Mouse (Mus musculus): Measurements from ENCODE around the gene Utrn. TPM values are rescaled to one million over a fixed set of nuclear protein-coding genes. Genes with fewer than 3 reads are reported as not detected.

Utrn gene
- total and polyA plus RNA-seq, 3 experiments, result 0.31 to 1.1 (median 0.67) TPM

- DNase-seq (ENCODE audit: extremely low read depth), result no peak
- Histone ChIP-seq H3K9ac (ENCODE audit: insufficient read depth, low read depth) (no peak overlapping the region), H3K79me2 (replicated peaks; ENCODE audit: control insufficient read depth, extremely low read depth, insufficient read depth, poor library complexity, severe bottlenecking) (no peaks in the 10 kb centered on the region), H3K4me1 (ENCODE audit: control insufficient read depth in 1 of 2, insufficient read depth in 2 of 2) (peaks cover 0 to 5% of the 10 kb centered on the region in 2 experiments; a peak in 1 of 4 replicates), H3K9me3 (replicated peaks; ENCODE audit: low read length) (no peaks in the 10 kb centered on the region), H3K36me3 (replicated peaks in 1 of 2; ENCODE audit: control insufficient read depth in 1 of 2, insufficient read depth in 1 of 2, low read length in 1 of 2) (no peaks in the 10 kb centered on the region), H3K27me3 (replicated peaks) (no peaks in the 10 kb centered on the region), H3K4me2 (ENCODE audit: insufficient read depth, low read depth, poor library complexity, severe bottlenecking) (no peak overlapping the region), H3K27ac (ENCODE audit: insufficient read depth, low read depth) (no peak overlapping the region), H3K4me3 (replicated peaks in 1 of 3; ENCODE audit: low read depth in 2 of 3, low read length in 2 of 3, poor library complexity in 1 of 3) (no peak overlapping the region)
- in situ Hi-C loops (cut with MboI; ENCODE audit: low pct_ligation_motif_present, low pct_unique_long_range_greater_than_20kb, low sequenced_read_pairs) (no loop called here), dilution Hi-C loops (cut with MboI; ENCODE audit: extremely low pct_ligation_motif_present, extremely low pct_unique_long_range_greater_than_20kb, low sequenced_read_pairs) (no loop called here)
- no peak for TF ChIP-seq USF2 (conservative IDR thresholded peaks at IDR 0.05; ENCODE audit: low read depth, low read length)
- no peak for TF ChIP-seq CHD1 (IDR thresholded peaks at IDR 0.05; ENCODE audit: low read depth, low read length)
- TF ChIP-seq POLR2A (IDR thresholded peaks at IDR 0.05; ENCODE audit: low read depth, low read length), result no peak
- no peak for TF ChIP-seq MXI1 (IDR thresholded peaks at IDR 0.05; ENCODE audit: low read depth, low read length)
- no peak for TF ChIP-seq ETS1 (conservative IDR thresholded peaks at IDR 0.05; ENCODE audit: low read depth, low read length)
- no peak for TF ChIP-seq USF1 (IDR thresholded peaks at IDR 0.05; ENCODE audit: low read depth, low read length)
- no peak for TF ChIP-seq SMC3 (IDR thresholded peaks at IDR 0.05; ENCODE audit: low read depth, low read length)
- TF ChIP-seq IRF4 (IDR thresholded peaks at IDR 0.05; ENCODE audit: low read depth, low read length), result no peak
- no peak for TF ChIP-seq NRF1 (IDR thresholded peaks at IDR 0.05; ENCODE audit: low read depth, low read length)
- no peak for TF ChIP-seq BHLHE40 (IDR thresholded peaks at IDR 0.05; ENCODE audit: low read depth, low read length)
- TF ChIP-seq MAZ (IDR thresholded peaks at IDR 0.05; ENCODE audit: low read depth, low read length), result no peak
- TF ChIP-seq MEF2A (IDR thresholded peaks at IDR 0.05; ENCODE audit: borderline replicate concordance, low read depth, low read length), result no peak
- no peak for TF ChIP-seq SIN3A (IDR thresholded peaks at IDR 0.05; ENCODE audit: low read length)
- no peak for TF ChIP-seq JUN (IDR thresholded peaks at IDR 0.05; ENCODE audit: insufficient read depth, low read depth, low read length)
- no peak for TF ChIP-seq NELFE (IDR thresholded peaks at IDR 0.05; ENCODE audit: low read depth, low read length)
- no peak for TF ChIP-seq MYC (IDR thresholded peaks at IDR 0.05; ENCODE audit: low read depth, low read length)
- no peak for TF ChIP-seq ZNF384 (IDR thresholded peaks at IDR 0.05; ENCODE audit: low read depth, low read length)
- no peak for TF ChIP-seq PAX5 (IDR thresholded peaks at IDR 0.05; ENCODE audit: low read length)
- TF ChIP-seq POLR2AphosphoS2 (IDR thresholded peaks at IDR 0.05; ENCODE audit: low read depth, low read length), result no peak
Observed at GRCm38 (mm10) chr10:12474850-12475621, 394.1 kb downstream of the Utrn start.

- H3K4me1 ChIP-seq (ENCODE audit: control insufficient read depth in 1 of 2, insufficient read depth in 2 of 2), result no peaks in the 10 kb centered on the region
- no peaks in the 10 kb centered on the region for H3K27me3 ChIP-seq (replicated peaks)
- H3K4me3 ChIP-seq (replicated peaks in 1 of 3; ENCODE audit: low read depth in 2 of 3, low read length in 2 of 3, poor library complexity in 1 of 3), result no peak overlapping the region
- H3K9me3 ChIP-seq (replicated peaks; ENCODE audit: low read length), result no peaks in the 10 kb centered on the region
- H3K4me2 ChIP-seq (ENCODE audit: insufficient read depth, low read depth, poor library complexity, severe bottlenecking), result no peak overlapping the region
- H3K27ac ChIP-seq (ENCODE audit: insufficient read depth, low read depth), result no peak overlapping the region
- in situ Hi-C loops (cut with MboI; ENCODE audit: low pct_ligation_motif_present, low pct_unique_long_range_greater_than_20kb, low sequenced_read_pairs) (no loop called here), dilution Hi-C loops (cut with MboI; ENCODE audit: extremely low pct_ligation_motif_present, extremely low pct_unique_long_range_greater_than_20kb, low sequenced_read_pairs) (no loop called here)
- no peak overlapping the region for H3K9ac ChIP-seq (ENCODE audit: insufficient read depth, low read depth)
- H3K79me2 ChIP-seq (replicated peaks; ENCODE audit: control insufficient read depth, extremely low read depth, insufficient read depth, poor library complexity, severe bottlenecking), result no peaks in the 10 kb centered on the region
- no peak for DNase-seq (ENCODE audit: extremely low read depth)
- no peaks in the 10 kb centered on the region for H3K36me3 ChIP-seq (replicated peaks in 1 of 2; ENCODE audit: control insufficient read depth in 1 of 2, insufficient read depth in 1 of 2, low read length in 1 of 2)
- TF ChIP-seq ZC3H11A (IDR thresholded peaks at IDR 0.05; ENCODE audit: low read depth, low read length) (no peak), SIN3A (IDR thresholded peaks at IDR 0.05; ENCODE audit: low read length) (no peak)
Observed at GRCm38 (mm10) chr10:12469391-12470057, 399.6 kb downstream of the Utrn start.
